Mouse (Mus musculus) stomach, postnatal 0 days (tissue): ENCODE measurements at regions not wholly inside any gene's neighbourhood (a gene's known extent, or its start where the extent isn't known, plus 50 kb on each side); places are given as distances from the start of the nearest gene placed in this dataset.

Experiments used
- ATAC-seq: fragments of 200-750 bp; cut with Nextera tagmentation; 2 replicates; pipeline ENCODE4 v1.8.0; 2017; ENCODE audit not compliant: low FRiP score, low TSS enrichment
- DNase-seq: peaks from one replicate; pipeline ENCODE4 v3.0.0-alpha.2; 2016; ENCODE audit warnings: low spot score
- H3K27ac ChIP-seq: fragments of 300-500 bp; sonication (generic); replicated peaks from 2 replicates; pipeline ENCODE4 v1.5.1; 2014; ENCODE audit warnings: mild to moderate bottlenecking, control low read depth
- H3K27me3 ChIP-seq: fragments of 300-500 bp; sonication (generic); 2 replicates; pipeline ENCODE4 v1.6.1; 2014; ENCODE audit warnings: low read length; ENCODE audit not compliant: control insufficient read depth, insufficient read depth
- H3K36me3 ChIP-seq: fragments of 300-500 bp; sonication (generic); 2 replicates; pipeline ENCODE4 v1.6.1; 2014; ENCODE audit warnings: low read length, mixed read lengths; ENCODE audit not compliant: control insufficient read depth, insufficient read depth
- H3K4me1 ChIP-seq: fragments of 300-500 bp; sonication (generic); replicated peaks from 2 replicates; pipeline ENCODE4 v1.6.1; 2014; ENCODE audit warnings: antibody characterized with exemption; ENCODE audit not compliant: control insufficient read depth, insufficient read depth
- H3K4me2 ChIP-seq: fragments of 300-500 bp; sonication (generic); replicated peaks from 2 replicates; pipeline ENCODE4 v1.6.1; 2014; ENCODE audit warnings: low read depth, mild to moderate bottlenecking, control low read depth, moderate library complexity
- H3K4me3 ChIP-seq: fragments of 300-500 bp; sonication (generic); 2 replicates; pipeline ENCODE4 v1.5.1; 2014; ENCODE audit warnings: low read depth, low read length, control low read depth
- H3K9ac ChIP-seq: fragments of 300-500 bp; sonication (generic); 2 replicates; pipeline ENCODE4 v1.6.1; 2014; ENCODE audit warnings: mild to moderate bottlenecking, low read length, control low read depth, mixed read lengths
- H3K9me3 ChIP-seq: fragments of 300-500 bp; sonication (generic); 2 replicates; pipeline ENCODE4 v1.6.1; 2016; ENCODE audit warnings: low read length; ENCODE audit not compliant: control insufficient read depth
- CTCF ChIP-seq: IDR thresholded peaks from 2 replicates; pipeline ENCODE4 v1.5.1; 2016; ENCODE audit warnings: antibody characterized with exemption, low read depth, mild to moderate bottlenecking, moderate library complexity
- EP300 ChIP-seq: optimal IDR thresholded peaks from 2 replicates; pipeline ENCODE3; 2016; ENCODE audit warnings: antibody characterized with exemption
- WGBS: fragments of 180-500 bp; shearing (Covaris S2); extraction: QIAGEN DNeasy Blood & Tissue Kit; methylation state at CpG from one replicate; pipeline ENCODE4 v1.1.7; 2014; 5-methylcytosine and 5-hydroxymethylcytosine counted together

DNA sequence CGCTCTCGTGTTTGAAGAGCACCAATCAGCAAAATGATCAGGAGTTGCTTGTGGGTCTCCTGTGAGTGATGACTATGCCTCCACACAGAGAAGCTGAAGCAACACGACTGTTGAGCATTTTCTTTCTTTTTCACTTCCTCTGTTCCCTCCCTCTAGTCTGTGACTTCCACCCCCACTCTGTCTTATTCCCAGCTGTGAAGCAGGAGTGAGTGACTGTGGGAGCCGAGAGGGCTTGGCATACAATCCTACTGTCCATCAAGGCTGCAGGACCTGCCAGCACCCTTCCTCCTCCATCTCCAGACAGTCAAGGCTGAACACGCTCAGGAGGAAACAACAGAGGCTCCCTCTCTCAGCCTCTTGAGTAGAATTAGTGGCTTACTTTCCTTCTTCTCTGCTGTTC, 401.3 kb downstream of the Plcl1 start:
- no peak overlapping the region for H3K9ac ChIP-seq
- H3K9me3 ChIP-seq = no peaks in the 10 kb centered on the region
- 49% methylated on average over 5 of the region's 5 CpGs for WGBS
- H3K4me1 ChIP-seq = no peaks in the 10 kb centered on the region
- H3K4me2 ChIP-seq = no peak overlapping the region
- no peak overlapping the region for H3K27ac ChIP-seq
- ATAC-seq (no peak), DNase-seq (no peak)
- H3K27me3 ChIP-seq = no peaks in the 10 kb centered on the region
- no peak for TF ChIP-seq EP300
- TF ChIP-seq CTCF = no peak
- no peak overlapping the region for H3K4me3 ChIP-seq
- no peaks in the 10 kb centered on the region for H3K36me3 ChIP-seq

- no peak for ATAC-seq
- no peaks in the 10 kb centered on the region for H3K36me3 ChIP-seq
- no peak overlapping the region for H3K27ac ChIP-seq
- no peaks in the 10 kb centered on the region for H3K9me3 ChIP-seq
- H3K4me2 ChIP-seq = no peak overlapping the region
- H3K9ac ChIP-seq = no peak overlapping the region
- H3K27me3 ChIP-seq = no peaks in the 10 kb centered on the region
- DNase-seq = no peak
- no peaks in the 10 kb centered on the region for H3K4me1 ChIP-seq
- TF ChIP-seq CTCF (no peak), EP300 (no peak)
- no peak overlapping the region for H3K4me3 ChIP-seq
- 68% methylated on average over 7 of the region's 7 CpGs for WGBS
These were observed 403.2 kb downstream of the Plcl1 start for GRCm38 (mm10) chr1:55808724-55809519.

DNA sequence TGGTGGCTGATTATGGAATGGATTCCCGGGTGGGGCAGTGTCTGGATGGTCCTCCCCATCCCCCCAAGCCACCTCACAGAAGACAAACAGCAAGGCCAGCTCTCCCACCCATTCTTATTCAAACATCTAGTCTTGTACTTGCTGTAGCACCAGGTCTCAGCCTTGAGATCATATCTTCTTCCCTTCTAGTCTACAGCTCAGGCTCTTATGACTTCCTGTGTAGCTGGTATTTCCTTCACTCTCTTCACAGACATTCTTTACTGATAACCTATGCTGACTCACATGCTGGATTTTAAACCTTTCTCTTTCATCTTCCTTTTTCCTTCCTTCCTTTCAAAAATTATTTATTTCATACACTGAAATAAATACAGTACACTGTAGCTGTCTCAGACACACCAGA, 406.8 kb downstream of the Plcl1 start:
- no peak overlapping the region for H3K27ac ChIP-seq
- 59% methylated on average over 1 of the region's 1 CpGs for WGBS
- no peaks in the 10 kb centered on the region for H3K27me3 ChIP-seq
- no peak overlapping the region for H3K4me3 ChIP-seq
- no peak for DNase-seq
- no peaks in the 10 kb centered on the region for H3K4me1 ChIP-seq
- no peaks in the 10 kb centered on the region for H3K36me3 ChIP-seq
- H3K4me2 ChIP-seq = no peak overlapping the region
- no peak overlapping the region for H3K9ac ChIP-seq
- TF ChIP-seq EP300 (no peak), CTCF (no peak)
- no peaks in the 10 kb centered on the region for H3K9me3 ChIP-seq
- no peak for ATAC-seq

GRCm38 (mm10) chr1:55820866-55821500, 415.3 kb downstream of the Plcl1 start:
- no peak for ATAC-seq
- WGBS = 85% methylated on average over 3 of the region's 3 CpGs
- DNase-seq = no peak
- Histone ChIP-seq H3K9me3 (no peaks in the 10 kb centered on the region), H3K36me3 (no peaks in the 10 kb centered on the region), H3K27ac (no peak overlapping the region), H3K9ac (no peak overlapping the region), H3K27me3 (no peaks in the 10 kb centered on the region), H3K4me3 (no peak overlapping the region), H3K4me1 (no peaks in the 10 kb centered on the region), H3K4me2 (no peak overlapping the region)
- TF ChIP-seq EP300 (no peak), CTCF (no peak)

DNA sequence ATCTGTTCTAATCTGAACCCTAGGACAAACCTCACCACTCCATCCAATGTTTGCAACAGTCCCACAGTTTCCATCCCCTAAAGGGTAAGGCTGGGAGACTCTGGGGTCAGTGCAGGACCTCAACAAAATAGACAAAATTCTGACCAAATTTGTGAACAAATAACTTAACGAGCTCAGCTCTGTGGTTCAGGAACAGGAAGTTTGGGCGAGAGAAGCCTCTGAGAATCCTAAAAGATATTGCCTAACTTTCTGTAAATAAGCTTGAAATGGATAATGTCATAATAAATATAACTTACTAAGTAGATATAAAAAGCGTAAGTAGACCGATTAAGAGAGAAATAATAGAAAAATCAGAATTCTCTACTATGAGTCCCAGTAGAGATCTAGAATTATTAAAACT, 416.9 kb downstream of the Plcl1 start:
- WGBS = 80% methylated on average over 4 of the region's 4 CpGs

GRCm38 (mm10) chr1:55827191-55827590, 421.5 kb downstream of the Plcl1 start:
- Histone ChIP-seq H3K9ac (no peak overlapping the region), H3K27ac (no peak overlapping the region), H3K9me3 (no peaks in the 10 kb centered on the region), H3K4me1 (no peaks in the 10 kb centered on the region), H3K4me2 (no peak overlapping the region), H3K4me3 (no peak overlapping the region), H3K36me3 (no peaks in the 10 kb centered on the region), H3K27me3 (no peaks in the 10 kb centered on the region)
- TF ChIP-seq CTCF (no peak), EP300 (no peak)
- no peak for ATAC-seq
- DNase-seq = no peak

More for the DNA sequence above, 416.9 kb downstream of the Plcl1 start:
- Histone ChIP-seq H3K36me3 (no peaks in the 10 kb centered on the region), H3K4me2 (no peak overlapping the region), H3K9me3 (no peaks in the 10 kb centered on the region), H3K4me1 (no peaks in the 10 kb centered on the region), H3K9ac (no peak overlapping the region), H3K27me3 (no peaks in the 10 kb centered on the region), H3K4me3 (no peak overlapping the region), H3K27ac (no peak overlapping the region)
- no peak for TF ChIP-seq EP300
- no peak for TF ChIP-seq CTCF
- DNase-seq = no peak
- no peak for ATAC-seq
